Mouse (Mus musculus) thymus, adult 2 months (tissue): ENCODE measurements at regions not wholly inside any gene's neighbourhood (a gene's known extent, or its start where the extent isn't known, plus 50 kb on each side); places are given as distances from the start of the nearest gene placed in this dataset.
"Not testable (repeated sequence)": the region's sequence is repeated elsewhere in the genome, so short reads cannot be mapped to it uniquely, and the experiment has no call there.

Source experiments
- CTCF ChIP-seq: fragments of 200-500 bp; IDR thresholded peaks from 2 replicates; pipeline ENCODE4 v1.5.1; 2012; ENCODE audit warnings: mild to moderate bottlenecking, control low read depth, low read length, moderate library complexity, borderline replicate concordance; ENCODE audit not compliant: control insufficient read depth, poor library complexity, insufficient read depth; ENCODE audit errors: extremely low read depth
- POLR2A ChIP-seq: fragments of 200-500 bp; IDR thresholded peaks from 2 replicates; pipeline ENCODE4 v1.6.1; 2012; ENCODE audit warnings: mild to moderate bottlenecking, low read length, control low read depth, moderate library complexity; ENCODE audit not compliant: control insufficient read depth, poor library complexity, insufficient read depth; ENCODE audit errors: extremely low read depth

DNA sequence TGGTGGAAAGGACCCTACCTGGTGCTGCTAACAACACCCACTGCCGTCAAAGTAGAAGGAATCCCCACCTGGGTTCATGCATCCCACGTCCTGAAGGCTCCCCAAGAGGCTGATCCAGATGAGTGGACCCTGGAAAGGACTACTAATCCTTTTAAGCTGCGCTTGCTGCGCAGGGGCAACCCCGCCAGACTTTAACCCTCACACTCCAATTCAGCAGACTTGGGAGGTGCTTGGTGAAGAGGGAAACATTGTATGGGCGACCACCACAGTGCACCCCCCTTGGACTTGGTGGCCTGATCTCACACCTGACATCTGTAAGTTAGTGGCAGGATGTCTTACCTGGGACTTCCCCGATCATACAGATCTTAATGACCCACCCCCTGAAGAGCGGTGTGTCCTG lies 231.9 kb upstream of the Ywhaq start:
- TF ChIP-seq CTCF, POLR2A: not testable (repeated sequence)
